Mouse (Mus musculus): ENCODE data around the gene Bcl6.

Gene Bcl6

GRCm38 (mm10) chr16:23991170-23991569 is 2.5 kb upstream of the Bcl6 start:
- in situ Hi-C loops (cut with MboI; ENCODE audit: low sequenced_read_pairs): no loop called here

- in situ Hi-C loops (cut with MboI; ENCODE audit: low sequenced_read_pairs): no loop called here
Measured at GRCm38 (mm10) chr16:23990161-23990970, 1.7 kb upstream of the Bcl6 start.

GRCm38 (mm10) chr16:23989209-23990160 is 833 bp upstream of the Bcl6 start:
- in situ Hi-C loops (cut with MboI; ENCODE audit: low sequenced_read_pairs): loop anchor here (10.0 kb wide), 1 partner anchor 1275 kb away; no protein-coding TSS in a partner anchor

DNA sequence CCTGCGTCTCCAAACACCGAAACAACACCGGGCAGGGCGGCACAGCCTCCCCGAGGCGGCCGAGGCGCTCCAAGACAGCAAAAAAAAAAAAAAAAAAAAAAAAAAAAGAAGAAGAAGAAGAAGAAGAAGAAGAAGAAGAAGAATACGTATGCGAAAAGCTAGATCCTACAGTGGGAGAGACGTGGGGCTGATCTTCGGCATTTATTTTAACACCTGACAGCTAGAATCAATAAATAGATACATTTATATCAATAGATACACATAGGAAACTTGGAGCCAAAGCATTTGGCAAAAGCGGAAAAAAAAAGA is 541 bp downstream of the Bcl6 start:
- in situ Hi-C loops (cut with MboI; ENCODE audit: low sequenced_read_pairs): loop anchor here (10.0 kb wide), 1 partner anchor 1277 kb away; no protein-coding TSS in a partner anchor

- in situ Hi-C loops (cut with MboI; ENCODE audit: low sequenced_read_pairs): loop anchor here (10.0 kb wide), 1 partner anchor 1277 kb away; no protein-coding TSS in a partner anchor
Measured at GRCm38 (mm10) chr16:23987341-23988156, 1.1 kb downstream of the Bcl6 start.

GRCm38 (mm10) chr16:23986871-23987270 is 1.8 kb downstream of the Bcl6 start:
- in situ Hi-C loops (cut with MboI; ENCODE audit: low sequenced_read_pairs): loop anchor here (10.0 kb wide), 1 partner anchor 1278 kb away; no protein-coding TSS in a partner anchor

GRCm38 (mm10) chr16:23986176-23986575 is 2.5 kb downstream of the Bcl6 start:
- in situ Hi-C loops (cut with MboI; ENCODE audit: low sequenced_read_pairs): loop anchor here (10.0 kb wide), 1 partner anchor 1279 kb away; no protein-coding TSS in a partner anchor

- in situ Hi-C loops (cut with MboI; ENCODE audit: low sequenced_read_pairs): loop anchor here (10.0 kb wide), 1 partner anchor 1279 kb away; no protein-coding TSS in a partner anchor
Measured at GRCm38 (mm10) chr16:23985467-23985861, 3.2 kb downstream of the Bcl6 start.

DNA sequence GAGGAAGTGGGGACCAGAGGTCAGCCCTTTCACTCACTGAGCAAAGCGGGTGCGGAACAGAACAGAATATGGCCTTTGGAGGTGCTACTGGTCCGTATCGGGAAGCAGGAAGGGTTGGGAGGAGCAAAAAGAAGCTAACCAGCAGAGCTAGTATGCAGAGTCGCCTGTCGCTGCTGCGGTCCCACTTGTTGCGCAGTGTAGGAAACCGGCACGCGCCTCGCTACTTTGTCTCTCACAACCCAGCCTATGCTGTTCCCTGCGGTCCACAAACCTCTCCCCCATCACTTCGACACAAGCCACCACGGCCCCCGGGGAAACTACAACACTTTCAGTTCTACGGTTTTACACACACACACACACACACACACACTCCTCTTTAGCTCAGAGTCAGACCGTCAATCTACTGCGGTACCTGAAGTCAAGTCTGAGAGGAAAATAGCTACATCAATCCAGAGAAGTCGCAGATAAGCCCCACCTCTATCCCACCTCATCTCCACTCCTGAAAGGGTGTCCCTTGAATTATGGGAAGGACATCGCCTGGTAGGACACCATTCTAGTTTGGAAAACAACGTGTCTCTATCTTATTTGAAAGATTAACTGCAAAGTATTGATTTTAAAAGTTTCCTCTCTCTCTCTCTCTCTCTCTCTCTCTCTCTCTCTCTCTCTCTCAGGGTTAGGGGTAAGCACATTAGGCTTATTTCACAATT is 3.7 kb downstream of the Bcl6 start:
- in situ Hi-C loops (cut with MboI; ENCODE audit: low sequenced_read_pairs): loop anchor here (5.0 to 10.0 kb wide), 2 partner anchors 1082 to 1280 kb away; no protein-coding TSS in a partner anchor

DNA sequence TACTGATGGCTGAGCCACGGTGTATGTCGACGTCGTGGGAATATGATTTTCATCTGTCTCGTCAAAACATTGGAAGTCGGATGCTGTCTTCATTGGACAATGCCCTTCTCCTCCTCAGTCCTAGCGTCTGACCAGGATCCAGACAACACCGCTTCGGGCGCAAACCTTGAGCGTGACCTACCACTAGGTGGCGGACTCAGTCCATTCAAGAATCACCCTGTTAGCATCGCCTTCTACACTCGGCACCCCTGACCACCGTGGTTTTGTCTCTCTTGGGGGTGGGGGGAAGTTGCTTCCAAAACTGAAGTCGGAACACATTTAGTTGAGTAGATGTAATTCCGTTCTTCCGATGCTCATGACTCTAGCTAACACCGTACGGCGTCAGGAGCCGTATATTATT is 4.5 kb downstream of the Bcl6 start:
- in situ Hi-C loops (cut with MboI; ENCODE audit: low sequenced_read_pairs): loop anchor here (5.0 to 10.0 kb wide), 2 partner anchors 1083 to 1281 kb away; no protein-coding TSS in a partner anchor

- in situ Hi-C loops (cut with MboI; ENCODE audit: low sequenced_read_pairs): loop anchor here (5.0 to 10.0 kb wide), 2 partner anchors 1084 to 1282 kb away; no protein-coding TSS in a partner anchor
Measured at GRCm38 (mm10) chr16:23982891-23983588, 5.6 kb downstream of the Bcl6 start.

GRCm38 (mm10) chr16:23981925-23982851 is 6.5 kb downstream of the Bcl6 start:
- in situ Hi-C loops (cut with MboI; ENCODE audit: low sequenced_read_pairs): loop anchor here (5.0 to 10.0 kb wide), 2 partner anchors 1085 to 1283 kb away; no protein-coding TSS in a partner anchor

DNA sequence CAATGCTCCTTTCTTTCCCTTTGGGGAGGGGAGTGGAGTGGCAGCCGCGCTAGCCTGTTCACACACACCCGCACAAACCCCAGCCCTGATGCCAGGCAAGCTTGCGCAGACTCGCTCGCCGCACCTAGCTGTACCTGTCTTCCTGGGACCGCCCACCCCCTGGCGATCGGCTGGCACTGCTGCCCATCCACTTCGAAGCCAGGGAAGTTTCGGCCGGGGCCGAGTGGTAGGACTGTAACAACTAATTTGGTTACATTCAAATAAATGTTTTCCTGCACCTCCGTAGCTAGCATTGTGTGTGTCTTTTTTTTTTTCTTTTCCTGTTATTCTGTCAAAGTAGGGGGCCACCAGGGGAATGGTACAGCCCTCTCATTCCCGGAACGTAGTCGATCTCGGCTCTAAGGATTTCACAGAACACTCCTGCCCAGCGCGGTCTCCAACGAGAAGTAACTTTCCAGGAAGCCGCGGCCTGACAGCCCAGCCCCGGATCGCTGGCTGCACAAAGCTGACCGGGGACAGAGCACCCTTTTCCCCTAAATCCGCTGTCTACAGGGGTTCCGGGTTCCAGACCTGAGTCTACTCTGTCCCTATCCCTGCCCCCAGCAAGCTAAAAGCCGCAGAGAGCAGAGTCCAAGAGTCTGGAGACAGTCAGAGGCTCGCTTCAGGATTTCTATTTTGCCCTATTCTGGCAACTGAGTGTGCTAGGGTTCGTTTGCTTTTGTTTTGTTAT is 7.5 kb downstream of the Bcl6 start:
- in situ Hi-C loops (cut with MboI; ENCODE audit: low sequenced_read_pairs): loop anchor here (5.0 to 10.0 kb wide), 2 partner anchors 1086 to 1284 kb away; no protein-coding TSS in a partner anchor

- in situ Hi-C loops (cut with MboI; ENCODE audit: low sequenced_read_pairs): loop anchor here (5.0 to 10.0 kb wide), 2 partner anchors 1087 to 1284 kb away; no protein-coding TSS in a partner anchor
Measured at GRCm38 (mm10) chr16:23980201-23980870, 8.3 kb downstream of the Bcl6 start.

- in situ Hi-C loops (cut with MboI; ENCODE audit: low sequenced_read_pairs): no loop called here
Measured at GRCm38 (mm10) chr16:23979446-23979845, 9.2 kb downstream of the Bcl6 start.

GRCm38 (mm10) chr16:23978495-23978894 is 10.2 kb downstream of the Bcl6 start:
- in situ Hi-C loops (cut with MboI; ENCODE audit: low sequenced_read_pairs): no loop called here
